Mouse (Mus musculus) liver, embryonic 14.5 days (tissue): ENCODE data around the gene Olfr741.

Experiments
- CTCF ChIP-seq: IDR thresholded peaks from 2 replicates; pipeline ENCODE4 v1.5.1; 2016; ENCODE audit warnings: antibody characterized with exemption, low read depth, control low read depth
- EP300 ChIP-seq: IDR thresholded peaks from 2 replicates; pipeline ENCODE4 v1.6.1; 2016; ENCODE audit warnings: antibody characterized with exemption, low read depth

GRCm38 (mm10) chr14:50503300-50503699 is 30.8 kb downstream of the Olfr741 start, which contains the start of gene Olfr742:
- TF ChIP-seq EP300: no peak
- TF ChIP-seq CTCF: no peak
